Mouse (Mus musculus) megakaryocyte, embryonic 14.5 days (primary cell): ENCODE results near the gene Prrc2a.

Experiments
- FLI1 ChIP-seq: IDR thresholded peaks from 2 replicates; pipeline ENCODE4 v1.6.1; 2012; ENCODE audit warnings: low read length, inconsistent platforms, mixed read lengths
- GATA1 ChIP-seq: IDR thresholded peaks from 3 replicates; pipeline ENCODE4 v1.6.1; 2012; ENCODE audit warnings: mixed read lengths, low read length, inconsistent platforms, borderline replicate concordance

- no peak for TF ChIP-seq GATA1
- no peak for TF ChIP-seq FLI1
Observed at GRCm38 (mm10) chr17:35196321-35196641, 31.6 kb upstream of the Prrc2a start.
